Mouse (Mus musculus) liver, adult 2 months (tissue): Measurements from ENCODE around the gene Clba1. TPM values are rescaled to one million over a fixed set of nuclear protein-coding genes. Genes with fewer than 3 reads are reported as not detected.

Experiments
- DNase-seq: peaks from one replicate; pipeline ENCODE4 v3.0.0-alpha.2; 2011; ENCODE audit warnings: low read depth, low spot score; ENCODE audit errors: extremely low read depth
- H3K27ac ChIP-seq: fragments of 200-500 bp; replicated peaks from 2 replicates; pipeline ENCODE4 v1.5.1; 2012; ENCODE audit warnings: low read depth, mild to moderate bottlenecking, control low read depth, inconsistent platforms, low read length; ENCODE audit not compliant: insufficient read depth
- H3K27me3 ChIP-seq: fragments of 200-500 bp; 2 replicates; pipeline ENCODE4 v1.6.1; 2012; ENCODE audit warnings: mild to moderate bottlenecking, moderate library complexity, low read length, inconsistent platforms; ENCODE audit not compliant: control insufficient read depth, insufficient read depth
- H3K36me3 ChIP-seq: fragments of 200-500 bp; 2 replicates; pipeline ENCODE4 v1.6.1; 2012; ENCODE audit warnings: low read length, inconsistent platforms; ENCODE audit not compliant: control insufficient read depth, insufficient read depth
- H3K4me1 ChIP-seq: fragments of 200-500 bp; 2 replicates; pipeline ENCODE4 v1.6.1; 2011; ENCODE audit warnings: low read length; ENCODE audit not compliant: control insufficient read depth, insufficient read depth
- H3K4me3 ChIP-seq: fragments of 200-500 bp; 2 replicates; pipeline ENCODE4 v1.5.1; 2011; ENCODE audit warnings: low read depth, mild to moderate bottlenecking, control low read depth, low read length, moderate library complexity; ENCODE audit not compliant: insufficient read depth
- H3K79me2 ChIP-seq: fragments of 200-500 bp; 2 replicates; pipeline ENCODE4 v1.6.1; 2012; ENCODE audit warnings: inconsistent platforms, mild to moderate bottlenecking, low read length, moderate library complexity; ENCODE audit not compliant: control insufficient read depth, insufficient read depth
- H3K9ac ChIP-seq: fragments of 200-500 bp; 2 replicates; pipeline ENCODE4 v1.6.1; 2012; ENCODE audit warnings: low read depth, mild to moderate bottlenecking, control low read depth, inconsistent platforms, low read length
- CTCF ChIP-seq: fragments of 200-500 bp; IDR thresholded peaks from 2 replicates; pipeline ENCODE4 v1.5.1; 2011; ENCODE audit warnings: low read depth, low read length, control low read depth
- POLR2A ChIP-seq: fragments of 200-500 bp; IDR thresholded peaks from 2 replicates; pipeline ENCODE4 v1.6.1; 2011; ENCODE audit warnings: low read length, control low read depth; ENCODE audit not compliant: insufficient read depth; ENCODE audit errors: extremely low read depth
- WGBS: fragments of 180-500 bp; shearing (Covaris S2); methylation state at CpG from one replicate; pipeline ENCODE4 v1.1.7; 2018; 5-methylcytosine and 5-hydroxymethylcytosine counted together
- polyA plus RNA-seq: library from polyadenylated mRNA; depleted of rRNA; stranded (reverse); fragments of >200 nt; gene quantifications from 2 replicates; pipeline ENCODE4 v1.2.3, GENCODE M21; 2012
- total RNA-seq: library from RNA; depleted of rRNA; stranded (reverse); fragments of >200 nt; gene quantifications from 2 replicates; pipeline ENCODE4 v1.2.3, GENCODE M21; 2014

Gene Clba1
- total and polyA plus RNA-seq, 2 experiments, result 0.09 to 0.42 TPM

DNA sequence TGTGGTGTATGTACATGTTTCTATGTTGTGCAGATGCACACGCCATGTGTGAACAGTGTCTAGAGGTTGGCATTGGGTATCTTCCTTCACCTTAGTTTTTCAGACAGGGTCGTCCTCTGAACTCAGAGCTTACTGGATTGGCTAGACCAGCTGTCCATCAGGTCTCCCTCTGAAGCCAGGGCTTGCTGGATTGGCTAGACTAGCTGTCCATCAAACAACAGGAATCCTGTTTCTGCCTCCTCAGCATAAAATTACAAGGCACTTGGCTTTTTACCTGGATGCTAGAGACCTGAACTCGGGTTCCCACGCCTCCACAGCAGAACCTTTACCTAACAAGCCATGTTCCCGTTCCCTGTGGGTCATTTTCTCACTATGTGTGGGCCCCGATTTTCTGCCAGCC lies 39.7 kb upstream of the Clba1 start:
- WGBS, result 84% methylated on average over 6 of the region's 6 CpGs
- no peak overlapping the region for H3K9ac ChIP-seq
- TF ChIP-seq POLR2A (no peak), CTCF (no peak)
- no peak for DNase-seq
- H3K27me3 ChIP-seq, result no peaks in the 10 kb centered on the region
- H3K36me3 ChIP-seq, result no peaks in the 10 kb centered on the region
- no peaks in the 10 kb centered on the region for H3K4me1 ChIP-seq
- no peak overlapping the region for H3K4me3 ChIP-seq
- no peak overlapping the region for H3K27ac ChIP-seq
- H3K79me2 ChIP-seq, result no peaks in the 10 kb centered on the region

DNA sequence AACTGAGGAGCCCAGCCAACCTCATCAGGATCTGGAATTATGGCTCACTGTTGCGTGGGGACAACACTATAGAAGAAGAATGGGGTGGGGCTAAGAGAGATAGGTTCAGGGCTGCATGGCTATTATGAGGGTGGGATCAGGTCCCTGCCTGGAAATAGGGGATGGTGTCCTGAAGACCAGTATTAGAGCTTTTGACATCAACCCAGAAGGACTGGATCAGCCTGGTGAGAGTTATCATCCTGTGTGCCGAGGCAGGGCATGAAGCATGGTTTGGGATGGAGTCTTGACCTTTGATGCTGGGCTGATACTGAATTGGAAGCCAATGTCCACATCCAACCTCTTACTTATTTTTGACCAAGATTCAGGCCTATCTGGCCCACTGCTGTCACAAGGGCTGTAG lies 39.0 kb upstream of the Clba1 start:
- no peak overlapping the region for H3K9ac ChIP-seq
- H3K4me1 ChIP-seq, result no peaks in the 10 kb centered on the region
- no peak overlapping the region for H3K27ac ChIP-seq
- TF ChIP-seq POLR2A (no peak), CTCF (no peak)
- no peaks in the 10 kb centered on the region for H3K36me3 ChIP-seq
- H3K4me3 ChIP-seq, result no peak overlapping the region
- no peaks in the 10 kb centered on the region for H3K79me2 ChIP-seq
- no peaks in the 10 kb centered on the region for H3K27me3 ChIP-seq
- WGBS, result 85% methylated on average over 2 of the region's 2 CpGs
- DNase-seq, result no peak

DNA sequence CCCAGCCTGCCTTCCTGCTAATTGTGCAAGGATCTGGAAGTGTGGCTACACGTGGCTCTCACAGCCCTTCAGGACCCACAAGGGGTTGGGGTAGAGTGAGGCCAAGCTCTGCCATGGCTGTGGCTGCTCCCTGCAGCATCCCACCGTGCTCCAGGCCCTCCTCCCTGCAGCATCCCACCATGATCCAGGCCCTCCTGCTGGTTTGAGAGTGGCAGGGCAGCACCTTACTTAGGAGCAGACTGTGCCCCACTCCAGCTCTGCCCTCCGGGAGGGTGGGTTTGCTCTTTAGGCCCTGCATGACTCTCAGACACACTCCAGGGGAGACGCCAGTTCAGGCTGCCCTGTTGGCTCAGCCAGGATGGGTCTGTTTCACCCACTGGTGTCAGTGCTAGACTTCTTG lies 38.3 kb upstream of the Clba1 start:
- no peaks in the 10 kb centered on the region for H3K36me3 ChIP-seq
- DNase-seq, result no peak
- no peaks in the 10 kb centered on the region for H3K79me2 ChIP-seq
- H3K4me1 ChIP-seq, result no peaks in the 10 kb centered on the region
- no peaks in the 10 kb centered on the region for H3K27me3 ChIP-seq
- 77% methylated on average over 4 of the region's 4 CpGs for WGBS
- H3K9ac ChIP-seq, result no peak overlapping the region
- no peak for TF ChIP-seq POLR2A
- TF ChIP-seq CTCF, result no peak
- H3K27ac ChIP-seq, result no peak overlapping the region
- H3K4me3 ChIP-seq, result no peak overlapping the region

GRCm38 (mm10) chr12:112772306-112772705 lies 36.4 kb upstream of the Clba1 start:
- Histone ChIP-seq H3K4me1 (no peaks in the 10 kb centered on the region), H3K79me2 (no peaks in the 10 kb centered on the region), H3K4me3 (no peak overlapping the region), H3K27ac (no peak overlapping the region), H3K9ac (no peak overlapping the region), H3K36me3 (no peaks in the 10 kb centered on the region), H3K27me3 (no peaks in the 10 kb centered on the region)
- 88% methylated on average over 14 of the region's 14 CpGs for WGBS
- no peak for TF ChIP-seq POLR2A
- TF ChIP-seq CTCF, result no peak
- no peak for DNase-seq

DNA sequence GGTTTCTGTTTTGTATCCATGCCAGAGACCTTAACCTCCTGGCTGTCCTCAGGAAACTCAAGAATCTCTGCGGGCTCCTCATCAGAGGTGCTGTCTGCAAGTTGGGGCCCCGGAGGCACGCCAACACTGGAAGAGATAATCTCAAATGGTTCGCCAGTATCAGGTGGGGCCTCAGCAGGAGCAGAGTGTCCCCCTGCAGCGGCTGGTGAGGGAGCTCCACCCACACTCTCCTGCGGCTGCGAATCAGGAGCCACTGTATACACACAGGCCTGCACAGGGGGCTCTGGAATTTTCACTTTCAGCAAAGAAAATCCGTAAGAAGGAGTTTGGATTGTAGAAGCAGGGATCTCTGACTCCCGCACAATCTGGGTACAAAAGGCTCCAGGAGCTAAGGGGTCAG lies 35.4 kb upstream of the Clba1 start:
- 40% methylated on average over 9 of the region's 9 CpGs for whole genome bisulfite sequencing
- no peak overlapping the region for H3K27ac ChIP-seq
- H3K79me2 ChIP-seq, result no peaks in the 10 kb centered on the region
- DNase-seq, result no peak
- H3K4me3 ChIP-seq, result no peak overlapping the region
- TF ChIP-seq POLR2A (no peak), CTCF (no peak)
- H3K27me3 ChIP-seq, result no peaks in the 10 kb centered on the region
- H3K9ac ChIP-seq, result no peak overlapping the region
- H3K4me1 ChIP-seq, result no peaks in the 10 kb centered on the region
- H3K36me3 ChIP-seq, result no peaks in the 10 kb centered on the region

GRCm38 (mm10) chr12:112774026-112774425 lies 34.7 kb upstream of the Clba1 start:
- no peaks in the 10 kb centered on the region for H3K36me3 ChIP-seq
- no peak overlapping the region for H3K4me3 ChIP-seq
- no peaks in the 10 kb centered on the region for H3K79me2 ChIP-seq
- H3K27ac ChIP-seq, result no peak overlapping the region
- H3K27me3 ChIP-seq, result no peaks in the 10 kb centered on the region
- no peak for DNase-seq
- 83% methylated on average over 6 of the region's 6 CpGs for WGBS
- H3K9ac ChIP-seq, result no peak overlapping the region
- H3K4me1 ChIP-seq, result no peaks in the 10 kb centered on the region
- no peak for TF ChIP-seq POLR2A

- no peak overlapping the region for H3K9ac ChIP-seq
- H3K4me1 ChIP-seq, result no peaks in the 10 kb centered on the region
- no peak for TF ChIP-seq CTCF
- no peak for TF ChIP-seq POLR2A
- H3K4me3 ChIP-seq, result no peak overlapping the region
- no peaks in the 10 kb centered on the region for H3K36me3 ChIP-seq
- H3K27me3 ChIP-seq, result no peaks in the 10 kb centered on the region
- DNase-seq, result no peak
- H3K27ac ChIP-seq, result no peak overlapping the region
- no peaks in the 10 kb centered on the region for H3K79me2 ChIP-seq
- WGBS, result 89% methylated on average over 10 of the region's 10 CpGs
These were observed 34.3 kb upstream of the Clba1 start for GRCm38 (mm10) chr12:112774481-112774880.
